Mouse (Mus musculus) activated CD4-positive, CD25-positive, alpha-beta regulatory T cell (primary cell): ENCODE data around the gene 2700081O15Rik. TPM values are rescaled to one million over a fixed set of nuclear protein-coding genes. Genes with fewer than 3 reads are reported as not detected.

Experiments used
- polyA plus RNA-seq, 2 experiments: library from polyadenylated mRNA; unstranded; fragments of 100-300 nt; shearing (Covaris generic); gene quantifications; one replicate each; pipeline ENCODE4 v1.2.1; 2017

2700081O15Rik gene
- polyA plus RNA-seq, result 1 to 10 TPM in 1 of 2 experiments, under 1 TPM in 1; 0.14 to 1.8 TPM

DNA sequence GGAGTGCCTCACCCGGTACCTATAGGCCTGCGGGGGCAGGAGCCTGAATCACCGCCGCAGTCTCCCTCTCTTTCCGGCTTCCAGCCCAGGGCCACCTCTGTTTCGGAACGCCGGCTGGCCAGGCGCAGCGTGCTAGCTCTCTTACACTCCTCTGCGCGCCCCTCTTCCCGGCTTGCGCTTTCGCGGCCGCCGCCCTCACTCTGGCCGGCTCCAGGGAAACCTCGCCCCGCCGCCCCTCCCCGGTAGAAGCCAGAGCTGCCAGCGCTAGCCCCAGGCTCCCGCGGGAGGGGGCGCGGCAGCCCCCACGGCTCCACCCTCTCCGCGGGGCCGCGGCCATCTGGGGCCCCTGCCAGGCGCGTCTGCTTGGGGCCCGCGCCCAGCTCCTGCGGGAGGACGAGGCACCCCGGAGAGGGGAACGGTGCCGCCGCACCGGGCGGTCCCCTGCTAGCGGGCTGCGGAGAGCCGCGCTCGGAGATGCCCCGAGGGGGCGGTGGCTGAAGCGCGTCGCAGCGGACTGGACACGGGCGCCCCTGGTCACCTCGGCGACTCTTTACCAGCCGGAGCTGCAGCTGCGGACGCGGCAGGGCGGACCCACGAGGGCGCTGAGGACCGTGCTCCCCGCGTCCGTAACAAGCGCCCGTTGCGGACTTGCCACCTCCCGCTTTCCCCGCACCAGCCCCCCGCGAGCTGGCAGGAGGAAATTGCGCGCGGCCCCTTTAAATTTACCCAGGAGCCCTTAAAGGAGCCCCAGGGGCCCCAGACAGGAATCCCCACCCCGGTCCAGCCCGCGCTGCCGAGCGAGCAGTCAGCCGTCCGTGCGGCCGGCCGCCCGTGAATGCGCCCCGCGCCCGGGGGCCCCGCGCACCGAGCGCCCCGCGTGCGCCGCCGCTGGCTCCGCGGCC lies at the start of gene 2700081O15Rik:
2700081O15Rik (plus strand) TSS at position 792 of the 902 bp plus-strand sequence.

DNA sequence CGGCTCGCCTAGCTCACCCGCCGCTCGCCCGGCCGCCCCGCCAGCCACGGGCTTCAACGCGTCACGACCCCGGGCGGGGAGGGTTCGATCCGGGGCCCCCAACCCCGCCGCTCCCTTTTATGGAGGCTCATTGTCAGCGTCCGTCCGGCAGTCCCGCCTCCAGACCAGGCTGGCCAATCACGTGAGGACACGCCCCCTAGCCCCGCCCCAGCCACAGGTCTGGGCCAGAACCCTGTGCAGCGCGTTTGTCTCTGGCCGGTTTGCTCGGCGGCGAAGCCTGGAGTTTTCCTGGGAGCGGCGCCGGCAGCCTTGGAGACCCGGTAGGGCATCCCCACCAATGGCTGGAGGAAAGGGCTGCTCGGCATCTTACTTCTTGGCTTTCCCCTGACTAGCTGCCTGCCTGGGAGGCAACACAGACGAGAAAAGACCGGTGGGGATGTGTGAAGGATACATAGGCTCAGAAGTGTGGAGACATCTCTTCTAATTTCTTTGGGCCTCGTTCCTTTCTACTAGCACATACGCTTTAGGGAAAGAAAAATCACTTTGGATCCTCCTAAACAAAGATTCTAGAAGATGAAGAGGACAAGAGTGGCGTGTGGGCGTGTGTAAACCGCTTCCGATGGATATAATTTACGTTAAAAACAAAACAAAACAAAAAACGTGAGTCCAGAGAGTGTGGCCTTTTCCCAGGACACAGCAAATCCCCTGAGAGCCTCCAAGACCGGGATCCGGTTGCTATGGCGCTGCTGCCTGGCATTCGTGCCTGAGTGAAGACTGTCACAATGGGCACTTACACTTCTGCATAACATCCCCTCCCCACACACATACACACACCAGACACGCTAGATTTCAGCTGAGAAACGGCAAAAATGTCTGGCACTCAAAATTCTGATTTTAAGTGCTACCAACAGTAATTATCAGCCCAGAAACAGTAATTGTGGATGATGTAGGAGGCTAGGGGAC lies 34.2 kb upstream of the 2700081O15Rik start, which contains the start of gene Spindoc:
Spindoc (minus strand) TSS at position 92 of the 963 bp plus-strand sequence.

Other genes with a start within 250 kb of the 2700081O15Rik start
- gene Otub1, start 211.3 kb upstream of the 2700081O15Rik start, polyA plus RNA-seq, result 10 to 100 TPM; 71.3 to 73.8 TPM
- gene Cox8a, start 200.0 kb upstream of the 2700081O15Rik start, polyA plus RNA-seq, result 100 to 1,000 TPM; 523 to 580 TPM
- gene Naa40, start 176.4 kb upstream of the 2700081O15Rik start, polyA plus RNA-seq, result 10 to 100 TPM; 44.3 to 56.1 TPM
- gene Rcor2, start 150.3 kb upstream of the 2700081O15Rik start, polyA plus RNA-seq, result under 1 TPM; 0.39 to 0.61 TPM
- gene Mark2, start 75.8 kb upstream of the 2700081O15Rik start, polyA plus RNA-seq, result 100 to 1,000 TPM; 157 to 178 TPM
- gene Spindoc, start 34.6 kb upstream of the 2700081O15Rik start, polyA plus RNA-seq, result 10 to 100 TPM; 22.4 to 29.0 TPM
- gene Rtn3, start 65.7 kb downstream of the 2700081O15Rik start, polyA plus RNA-seq, result 100 to 1,000 TPM; 108 to 122 TPM
- gene Atl3, start 76.4 kb downstream of the 2700081O15Rik start, polyA plus RNA-seq, result 10 to 100 TPM; 13.8 to 15.8 TPM
- 100 to 1,000 TPM; 103 to 156 TPM for gene Pla2g16, start 139.8 kb downstream of the 2700081O15Rik start, polyA plus RNA-seq
- gene Lgals12, start 189.6 kb downstream of the 2700081O15Rik start, polyA plus RNA-seq, result under 1 TPM in 1 of 2 experiments, not detected in 1; 0.18 TPM
- gene Hrasls5, start 194.9 kb downstream of the 2700081O15Rik start, polyA plus RNA-seq, result under 1 TPM in 1 of 2 experiments, not detected in 1; 0.16 TPM